Mouse (Mus musculus) hindbrain, embryonic 13.5 days (tissue): ENCODE results near the gene Cbfa2t3. TPM values are rescaled to one million over a fixed set of nuclear protein-coding genes. Genes with fewer than 3 reads are reported as not detected.
A peak's percentile ranks its signal among the peaks of the same experiment; 100 is the strongest.

Experiments used
- ATAC-seq: fragments of 200-750 bp; cut with Nextera tagmentation; 2 replicates; pipeline ENCODE4 v1.8.0; 2017; ENCODE audit warnings: moderate TSS enrichment; ENCODE audit not compliant: low FRiP score
- H3K27ac ChIP-seq: fragments of 300-500 bp; sonication (generic); 2 replicates; pipeline ENCODE4 v1.5.1; 2015; ENCODE audit warnings: inconsistent platforms, mild to moderate bottlenecking, moderate library complexity
- H3K27me3 ChIP-seq: fragments of 300-500 bp; sonication (generic); 2 replicates; pipeline ENCODE4 v1.6.1; 2015; ENCODE audit warnings: mild to moderate bottlenecking, inconsistent platforms
- H3K36me3 ChIP-seq: fragments of 300-500 bp; sonication (generic); 2 replicates; pipeline ENCODE4 v1.6.1; 2015; ENCODE audit warnings: mild to moderate bottlenecking, inconsistent platforms
- H3K4me1 ChIP-seq: fragments of 300-500 bp; sonication (generic); replicated peaks from 2 replicates; pipeline ENCODE4 v1.6.1; 2015; ENCODE audit warnings: inconsistent platforms
- H3K4me2 ChIP-seq: fragments of 300-500 bp; sonication (generic); 2 replicates; pipeline ENCODE4 v1.6.1; 2015; ENCODE audit warnings: inconsistent platforms, mild to moderate bottlenecking, moderate library complexity
- H3K4me3 ChIP-seq: fragments of 300-500 bp; sonication (generic); 2 replicates; pipeline ENCODE4 v1.5.1; 2015; ENCODE audit warnings: mild to moderate bottlenecking, inconsistent platforms
- H3K9ac ChIP-seq: fragments of 300-500 bp; sonication (generic); 2 replicates; pipeline ENCODE4 v1.6.1; 2015; ENCODE audit warnings: mild to moderate bottlenecking, inconsistent platforms
- H3K9me3 ChIP-seq: fragments of 300-500 bp; sonication (generic); 2 replicates; pipeline ENCODE4 v1.6.1; 2016; ENCODE audit warnings: inconsistent platforms
- WGBS: fragments of 180-500 bp; shearing (Covaris S2); methylation state at CpG from one replicate; pipeline ENCODE4 v1.1.7; 2015; 5-methylcytosine and 5-hydroxymethylcytosine counted together
- polyA plus RNA-seq: library from polyadenylated mRNA; unstranded; fragments of >200 nt; fragmentation: Nextera tagmentation; extraction: Ambion mirVana; gene quantifications from 2 replicates; pipeline ENCODE4 v1.2.1, GENCODE M21; 2015

Gene Cbfa2t3
- polyA plus RNA-seq, 1 experiment from 2014 or later: 30.2 TPM

DNA sequence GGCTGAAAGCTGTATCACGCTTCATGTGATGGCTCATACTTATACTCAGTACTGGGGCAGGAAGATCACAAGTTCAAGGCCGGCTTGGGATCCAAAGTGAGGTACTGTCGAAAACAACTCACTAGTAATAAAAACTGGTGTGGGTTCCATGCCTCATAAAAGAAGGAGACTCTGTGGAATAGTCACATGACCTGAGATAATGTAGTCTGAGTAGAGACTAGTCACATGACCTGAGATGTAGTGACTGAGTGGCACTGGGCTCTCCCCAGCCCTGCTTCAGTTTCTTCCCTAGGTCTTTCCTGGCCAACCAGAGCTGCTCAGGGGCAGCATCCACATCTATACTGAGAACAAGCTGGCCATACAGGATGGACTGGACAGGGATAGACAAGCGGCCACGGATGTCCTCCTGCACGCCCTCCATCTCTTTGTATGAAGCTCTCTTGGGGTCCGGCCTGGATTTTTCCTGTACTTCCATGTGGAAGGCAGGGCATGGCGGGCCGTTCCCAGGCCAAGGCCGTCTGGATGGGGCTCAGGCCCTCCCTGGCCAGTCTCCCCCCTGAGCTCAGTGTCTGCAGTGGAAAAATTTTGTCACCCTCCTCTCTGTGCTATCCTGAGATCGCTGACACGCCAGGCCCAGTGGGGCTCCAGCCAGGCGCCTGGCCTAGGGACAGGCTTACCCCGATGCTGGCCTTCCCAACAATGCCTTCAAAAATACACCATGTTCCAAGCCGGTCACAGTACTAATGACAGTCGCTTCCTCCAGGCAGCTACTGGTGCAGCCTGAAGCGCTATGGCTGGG lies 74.9 kb downstream of the Cbfa2t3 start:
- Histone ChIP-seq H3K4me3 (no peak overlapping the region), H3K9ac (no peak overlapping the region; the same call in 1 of the 2 replicates), H3K27ac (0 out of 2 replicates have a peak overlapping the region, but pooled peaks have one; percentile 4), H3K4me2 (no peak overlapping the region), H3K36me3 (peaks cover 15% of the 10 kb centered on the region), H3K4me1 (peaks cover 26% of the 10 kb centered on the region), H3K9me3 (no peaks in the 10 kb centered on the region), H3K27me3 (no peaks in the 10 kb centered on the region)
- ATAC-seq: no peak
- WGBS: 90% methylated on average over 17 of the region's 17 CpGs

DNA sequence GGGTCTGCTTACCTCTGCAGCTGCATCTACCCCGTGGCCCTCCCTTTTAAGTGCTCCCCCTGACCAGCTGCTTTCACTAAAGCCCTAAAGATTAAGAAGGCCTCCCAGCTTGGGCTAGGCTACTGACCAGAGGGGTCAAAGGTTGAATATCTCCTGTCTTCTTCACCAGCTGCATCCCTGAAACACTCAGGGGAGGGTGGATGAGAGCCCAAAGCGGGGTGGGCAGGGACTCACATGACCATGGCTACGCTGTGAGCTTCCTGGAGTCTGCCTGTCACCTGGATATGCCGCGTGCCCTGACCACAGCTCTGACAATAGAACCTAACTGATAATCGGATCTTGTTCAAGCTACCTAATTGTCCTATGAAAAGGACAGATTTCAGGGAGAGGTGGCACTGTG lies 76.2 kb downstream of the Cbfa2t3 start, which contains the start of gene Pabpn1l:
TSS of gene Pabpn1l (minus strand) at position 13 of the 400 bp plus-strand sequence.
- Histone ChIP-seq H3K27me3 (no peaks in the 10 kb centered on the region), H3K4me1 (peaks cover 35% of the 10 kb centered on the region), H3K27ac (no peak within 1 kb of the TSS), H3K36me3 (0 out of 2 replicates have a peak, but pooled peaks cover 2% of the 10 kb centered on the region), H3K4me2 (no peak within 1 kb of the TSS), H3K4me3 (no peak within 1 kb of the TSS), H3K9me3 (no peaks in the 10 kb centered on the region), H3K9ac (no peak within 1 kb of the TSS)
- no peak for ATAC-seq
- 76% methylated on average over 6 of the region's 6 CpGs for WGBS

DNA sequence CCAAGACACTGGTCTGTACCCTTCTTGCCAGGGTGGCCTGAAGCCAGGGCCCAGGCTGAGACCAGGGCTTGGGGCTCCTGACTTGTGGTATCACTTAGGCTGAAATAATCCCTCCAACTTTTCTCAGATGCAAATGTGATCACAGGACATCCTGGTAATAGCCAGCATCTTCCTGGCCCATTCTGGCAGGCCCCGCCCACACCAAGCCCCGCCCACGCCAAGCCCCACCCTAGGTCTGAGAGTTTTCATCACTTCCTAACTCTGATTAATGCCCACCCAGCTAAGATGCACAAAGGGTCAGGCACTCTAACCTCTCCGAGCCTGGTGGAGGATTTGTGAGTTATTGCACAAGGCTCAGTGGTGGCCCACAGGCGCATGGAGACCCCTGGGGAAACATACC lies 78.5 kb downstream of the Cbfa2t3 start:
- no peaks in the 10 kb centered on the region for H3K9me3 ChIP-seq
- H3K27me3 ChIP-seq: no peaks in the 10 kb centered on the region
- no peak overlapping the region for H3K9ac ChIP-seq
- WGBS: 54% methylated on average over 5 of the region's 5 CpGs
- H3K27ac ChIP-seq: no peak overlapping the region
- H3K36me3 ChIP-seq: peaks cover 6% of the 10 kb centered on the region
- ATAC-seq: no peak
- H3K4me2 ChIP-seq: no peak overlapping the region
- peaks cover 26% of the 10 kb centered on the region for H3K4me1 ChIP-seq
- no peak overlapping the region for H3K4me3 ChIP-seq

DNA sequence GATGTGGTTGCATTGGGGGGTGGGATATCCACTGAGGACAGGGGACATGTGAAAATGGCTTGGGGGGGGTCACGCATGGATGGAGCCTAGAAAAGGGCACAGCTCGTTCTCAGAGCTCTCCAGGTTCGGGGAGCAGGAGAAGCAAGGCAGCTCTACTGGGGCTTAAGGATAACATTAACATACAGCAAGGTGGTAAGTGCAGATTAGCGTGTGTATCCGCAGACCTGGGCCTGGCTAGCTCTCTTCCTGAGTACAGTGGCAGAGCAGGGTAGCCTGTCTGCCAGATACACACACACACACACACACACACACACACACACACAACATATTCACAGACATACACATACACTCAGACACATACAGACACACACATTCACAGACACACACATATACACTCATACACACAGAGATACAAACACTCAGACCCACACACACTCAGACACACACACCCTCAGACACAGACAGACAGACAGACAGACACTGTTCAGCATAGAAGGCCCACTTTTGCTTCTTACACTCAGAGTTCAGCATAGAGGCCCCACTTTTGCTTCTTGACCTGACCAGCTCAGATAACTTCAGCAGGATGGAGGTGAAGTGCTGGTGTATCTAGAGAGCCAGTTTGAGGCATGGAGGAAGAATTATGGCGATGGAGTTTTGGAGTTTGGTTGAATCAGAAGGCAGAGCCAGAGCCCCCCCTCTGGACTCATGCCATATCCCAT lies 80.1 kb downstream of the Cbfa2t3 start:
- no peak for ATAC-seq
- H3K27ac ChIP-seq: no peak overlapping the region
- no peaks in the 10 kb centered on the region for H3K27me3 ChIP-seq
- peaks cover 17% of the 10 kb centered on the region for H3K36me3 ChIP-seq
- no peak overlapping the region for H3K4me2 ChIP-seq
- 72% methylated on average over 6 of the region's 6 CpGs for WGBS
- H3K9ac ChIP-seq: peak overlapping the region; percentile 2
- peaks cover 19% of the 10 kb centered on the region for H3K4me1 ChIP-seq
- no peak overlapping the region for H3K4me3 ChIP-seq
- H3K9me3 ChIP-seq: no peaks in the 10 kb centered on the region

DNA sequence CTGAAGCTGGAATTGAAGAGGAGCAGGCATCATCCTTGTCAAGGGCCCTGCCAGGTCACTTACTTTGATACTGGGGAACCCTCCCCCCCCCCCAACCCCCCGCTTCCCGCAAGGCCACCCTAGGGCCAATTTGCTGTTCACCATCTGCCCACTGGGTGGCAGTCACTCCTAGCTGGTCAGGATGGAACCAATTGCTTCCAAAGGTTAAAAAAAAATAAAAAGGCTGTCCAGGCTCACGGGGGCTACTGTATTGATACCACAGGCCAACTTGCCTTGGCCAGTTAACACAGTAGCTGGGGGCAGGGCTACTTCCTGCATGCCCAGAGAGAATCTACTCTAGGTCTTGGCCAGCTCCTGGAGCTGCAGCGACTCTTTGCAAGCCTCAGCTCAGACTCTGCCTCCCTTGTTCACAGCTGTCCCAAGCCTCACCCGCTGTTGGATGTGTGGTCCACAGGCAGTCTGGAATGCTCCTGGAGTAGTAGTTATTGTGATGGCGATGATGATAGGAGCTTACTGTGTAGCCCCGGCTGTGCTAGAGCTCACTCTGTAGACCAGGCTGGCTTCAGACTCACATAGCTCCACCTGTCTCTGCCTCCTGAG lies 80.9 kb downstream of the Cbfa2t3 start:
- Histone ChIP-seq H3K27me3 (no peaks in the 10 kb centered on the region), H3K9me3 (no peaks in the 10 kb centered on the region), H3K4me3 (no peak overlapping the region), H3K4me2 (no peak overlapping the region), H3K27ac (peak overlapping the region; percentile 9; the same call in 1 of the 2 replicates), H3K36me3 (peaks cover 22% of the 10 kb centered on the region), H3K9ac (peak overlapping the region; percentile 2; the same call in 1 of the 2 replicates), H3K4me1 (peaks cover 18% of the 10 kb centered on the region)
- 0 out of 2 replicates have a peak, but pooled peaks have one; percentile 29 for ATAC-seq
- 32% methylated on average over 5 of the region's 7 CpGs for WGBS

DNA sequence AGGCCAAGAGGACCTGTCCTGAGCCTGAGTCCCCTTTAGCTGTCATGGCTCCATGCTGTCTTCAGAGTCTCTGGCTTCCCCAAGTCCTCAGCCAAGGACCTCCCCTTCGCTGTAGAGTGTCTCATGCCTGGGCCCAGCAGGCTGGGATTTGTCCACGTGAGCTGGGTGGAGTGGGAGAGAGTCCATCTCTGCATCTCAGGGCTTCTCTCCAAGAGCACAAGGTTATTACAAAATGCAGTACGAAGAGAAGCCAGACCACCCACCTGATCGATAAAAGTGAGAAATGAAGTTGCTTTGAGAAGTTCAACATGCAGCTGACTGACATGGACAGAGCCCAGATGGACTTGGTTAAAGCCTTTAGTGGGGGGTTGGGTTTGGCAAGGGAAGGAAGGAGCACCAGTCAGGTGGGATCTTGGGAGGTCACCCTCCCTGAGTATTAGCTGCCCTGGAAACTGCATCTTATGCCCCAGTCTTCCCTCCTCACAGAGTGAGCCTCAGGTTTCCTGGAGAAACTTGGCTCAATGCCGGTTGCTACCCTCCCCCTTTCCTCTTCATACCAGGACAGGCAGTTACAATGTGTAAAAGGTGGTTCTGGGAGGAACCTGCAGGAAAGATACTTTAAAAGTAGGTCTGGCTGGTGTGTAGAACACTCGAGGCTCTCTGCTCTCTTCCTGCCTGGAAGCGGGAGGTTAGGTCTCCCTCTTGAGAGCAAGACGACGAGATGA lies 82.6 kb downstream of the Cbfa2t3 start:
- H3K4me1 ChIP-seq: peaks cover 31% of the 10 kb centered on the region
- H3K4me3 ChIP-seq: no peak overlapping the region
- H3K36me3 ChIP-seq: peaks cover 22% of the 10 kb centered on the region
- WGBS: 78% methylated on average over 9 of the region's 9 CpGs
- H3K9ac ChIP-seq: 0 out of 2 replicates have a peak overlapping the region, but pooled peaks have one; percentile 2
- H3K27ac ChIP-seq: no peak overlapping the region
- H3K9me3 ChIP-seq: no peaks in the 10 kb centered on the region
- H3K4me2 ChIP-seq: no peak overlapping the region
- no peaks in the 10 kb centered on the region for H3K27me3 ChIP-seq
- no peak for ATAC-seq

DNA sequence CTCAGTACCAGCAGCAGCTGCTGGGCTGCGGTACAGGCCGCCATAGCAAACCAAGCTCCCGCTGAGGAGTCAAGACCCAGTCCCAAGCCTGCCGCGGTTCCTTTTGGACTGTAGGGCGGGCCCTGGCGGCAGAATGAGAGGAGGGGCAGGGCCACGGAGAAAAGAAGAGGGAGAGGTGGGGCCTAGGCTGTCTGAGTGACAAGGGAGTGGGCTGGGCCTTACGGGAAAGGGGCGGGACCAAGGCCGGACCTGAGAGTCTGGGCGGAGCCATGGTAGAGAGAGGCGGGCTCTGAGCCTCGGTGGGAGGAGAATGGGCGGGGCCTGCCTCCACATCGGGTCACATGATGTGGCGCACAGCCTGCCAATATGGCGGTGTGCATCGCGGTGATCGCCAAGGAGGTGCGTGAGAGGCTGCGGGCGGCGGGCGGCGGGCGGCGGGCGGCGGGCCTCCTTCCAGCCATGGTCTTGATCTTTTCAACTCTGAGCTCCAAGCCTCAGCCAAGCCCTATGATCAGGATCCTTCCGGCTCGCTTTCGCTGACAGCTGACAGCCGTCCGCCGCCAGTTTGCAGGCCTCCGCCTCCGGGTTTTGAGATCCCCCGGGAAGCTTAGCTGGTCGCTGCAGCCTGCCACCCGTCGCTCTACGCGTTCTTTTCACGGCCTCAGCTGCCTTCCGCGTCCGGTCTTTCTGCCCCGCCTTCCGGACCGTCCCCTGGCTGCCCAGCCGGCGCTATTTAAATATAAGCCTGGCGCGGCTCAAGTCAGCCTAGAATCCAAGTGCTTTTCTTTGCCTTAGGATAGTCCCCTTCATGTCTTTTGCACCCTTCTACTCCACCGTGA lies 87.4 kb downstream of the Cbfa2t3 start, which contains the start of the genes Galns and Trappc2l:
TSS of gene Galns (minus strand) at position 169 of the 839 bp plus-strand sequence.
TSS of gene Trappc2l (plus strand) at position 346 of the 839 bp plus-strand sequence.
- peaks cover 24% of the 10 kb centered on the region for H3K4me1 ChIP-seq
- WGBS: under 1% methylated on average over 57 of the region's 57 CpGs
- peak within 1 kb of the TSS; percentile 88 for H3K4me2 ChIP-seq
- H3K9me3 ChIP-seq: no peaks in the 10 kb centered on the region
- peak within 1 kb of the TSS; percentile 85 for H3K9ac ChIP-seq
- H3K36me3 ChIP-seq: peaks cover 22% of the 10 kb centered on the region
- peak; percentile 97 for ATAC-seq
- H3K4me3 ChIP-seq: peak within 1 kb of the TSS; percentile 77
- H3K27ac ChIP-seq: peak within 1 kb of the TSS; percentile 88
- no peaks in the 10 kb centered on the region for H3K27me3 ChIP-seq

DNA sequence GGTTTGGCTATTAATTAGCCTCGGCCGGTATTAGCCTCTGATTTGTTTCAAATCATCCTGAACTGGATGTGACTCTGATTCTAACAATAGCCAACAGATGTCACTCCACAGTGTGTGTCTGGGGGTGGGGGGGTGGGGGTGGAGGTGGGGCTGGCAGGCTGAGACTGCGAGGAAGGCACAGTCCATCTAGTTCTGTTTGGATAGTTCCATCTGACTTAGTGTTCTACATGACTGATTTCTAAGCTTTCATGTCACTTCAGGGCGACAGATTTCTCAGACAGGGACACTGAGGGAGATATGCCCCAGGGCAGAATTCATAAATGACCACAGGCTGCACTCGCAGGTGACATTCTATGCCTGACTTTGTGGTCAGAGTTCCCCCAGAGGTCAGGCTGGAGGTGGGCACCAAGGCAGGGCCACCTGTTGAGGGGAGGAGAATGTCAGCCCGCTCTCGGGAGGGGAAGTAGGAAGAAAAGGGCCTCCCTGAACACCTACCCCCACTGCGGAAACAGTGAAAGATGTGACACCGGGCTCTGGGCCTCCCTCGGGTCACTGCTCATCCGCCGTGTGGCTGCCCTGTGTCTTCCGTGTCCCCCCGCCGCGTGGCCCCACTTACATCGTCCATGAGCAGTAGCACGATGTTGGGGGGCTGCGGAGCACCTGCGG lies 88.2 kb downstream of the Cbfa2t3 start:
- no peaks in the 10 kb centered on the region for H3K9me3 ChIP-seq
- peak overlapping the region; percentile 80 for H3K27ac ChIP-seq
- H3K4me1 ChIP-seq: peaks cover 24% of the 10 kb centered on the region
- H3K36me3 ChIP-seq: peaks cover 19% of the 10 kb centered on the region
- no peaks in the 10 kb centered on the region for H3K27me3 ChIP-seq
- peak overlapping the region; percentile 77 for H3K4me3 ChIP-seq
- ATAC-seq: 0 out of 2 replicates have a peak, but pooled peaks have one; percentile 3
- 3% methylated on average over 20 of the region's 20 CpGs for WGBS
- H3K4me2 ChIP-seq: peak overlapping the region; percentile 88
- H3K9ac ChIP-seq: peak overlapping the region; percentile 81

DNA sequence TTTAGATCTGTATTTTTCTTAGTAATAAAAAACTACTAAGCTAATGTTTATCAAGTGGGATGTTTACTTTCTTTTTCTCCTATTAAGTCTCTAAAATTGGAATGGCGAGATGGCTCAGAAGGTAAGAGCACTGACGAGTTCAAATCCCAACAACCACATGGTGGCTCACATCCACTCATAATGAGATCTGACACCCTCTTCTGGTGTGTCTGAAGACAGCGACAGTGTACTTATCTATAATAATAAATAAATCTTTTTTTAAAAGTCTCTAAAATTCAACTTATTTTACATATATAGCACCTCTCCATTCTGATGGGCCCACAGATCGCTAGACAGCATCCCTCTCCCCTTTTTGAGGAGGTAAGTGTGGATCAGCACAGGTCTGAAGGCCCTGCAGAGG lies 88.7 kb downstream of the Cbfa2t3 start:
- peaks cover 24% of the 10 kb centered on the region for H3K4me1 ChIP-seq
- no peaks in the 10 kb centered on the region for H3K27me3 ChIP-seq
- H3K4me2 ChIP-seq: peak overlapping the region; percentile 88
- WGBS: 64% methylated on average over 4 of the region's 4 CpGs
- H3K36me3 ChIP-seq: peaks cover 14% of the 10 kb centered on the region
- no peak overlapping the region for H3K27ac ChIP-seq
- no peak for ATAC-seq
- H3K9ac ChIP-seq: no peak overlapping the region
- peak overlapping the region; percentile 77; the same call in 1 of the 2 replicates for H3K4me3 ChIP-seq
- no peaks in the 10 kb centered on the region for H3K9me3 ChIP-seq

DNA sequence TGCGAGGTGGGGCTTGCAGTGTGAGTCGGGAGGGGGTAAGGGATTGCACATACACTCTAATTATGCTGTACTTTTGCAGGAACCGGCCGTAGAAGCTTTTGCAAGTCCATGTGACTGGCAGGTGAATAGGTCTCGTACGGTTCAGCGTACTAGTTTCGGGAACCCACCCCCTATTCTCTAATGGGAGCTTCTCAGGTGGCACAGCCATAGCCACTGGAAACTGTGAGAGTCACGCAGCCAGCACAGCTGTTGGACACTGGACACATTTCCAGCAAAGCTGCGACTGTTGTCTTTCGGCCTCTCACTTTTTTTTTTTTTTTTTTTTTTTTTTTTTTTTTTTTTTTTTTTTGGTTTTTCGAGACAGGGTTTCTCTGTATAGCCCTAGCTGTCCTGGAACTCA lies 92.1 kb downstream of the Cbfa2t3 start:
- Histone ChIP-seq H3K27ac (no peak overlapping the region), H3K27me3 (no peaks in the 10 kb centered on the region), H3K4me1 (peaks cover 11% of the 10 kb centered on the region), H3K36me3 (no peaks in the 10 kb centered on the region), H3K9ac (no peak overlapping the region), H3K4me2 (no peak overlapping the region), H3K4me3 (no peak overlapping the region), H3K9me3 (no peaks in the 10 kb centered on the region)
- 84% methylated on average over 11 of the region's 12 CpGs for WGBS
- no peak for ATAC-seq
